Mouse (Mus musculus): ENCODE measurements around the gene Stil. TPM values are rescaled to one million over a fixed set of nuclear protein-coding genes. Genes with fewer than 3 reads are reported as not detected.
A peak's percentile ranks its signal among the peaks of the same experiment; 100 is the strongest.

Stil gene
- polyA plus RNA-seq, 1 experiment: 6.4 TPM

- no peak for DNase-seq (ENCODE audit: low read depth)
- TF ChIP-seq POLR2A (IDR thresholded peaks at IDR 0.05; ENCODE audit: borderline replicate concordance, extremely low read depth, insufficient read depth, insufficient read length, poor library complexity, severe bottlenecking): no peak
- no peak for TF ChIP-seq CTCF (IDR thresholded peaks at IDR 0.05; ENCODE audit: borderline replicate concordance, extremely low read depth, insufficient read depth, insufficient read length)
These were observed 51.3 kb downstream of the Stil start for GRCm38 (mm10) chr4:115051245-115051644.

GRCm38 (mm10) chr4:115052343-115053005 is 52.5 kb downstream of the Stil start:
- TF ChIP-seq CTCF (IDR thresholded peaks at IDR 0.05; ENCODE audit: borderline replicate concordance, extremely low read depth, insufficient read depth, insufficient read length): no peak
- TF ChIP-seq POLR2A (IDR thresholded peaks at IDR 0.05; ENCODE audit: borderline replicate concordance, extremely low read depth, insufficient read depth, insufficient read length, poor library complexity, severe bottlenecking): no peak
- peak; percentile 57 for DNase-seq (ENCODE audit: low read depth)

- no peak for DNase-seq (ENCODE audit: low read depth)
These were observed 55.1 kb downstream of the Stil start for GRCm38 (mm10) chr4:115055044-115055443.

GRCm38 (mm10) chr4:115055691-115056090 is 55.7 kb downstream of the Stil start:
- no peak for DNase-seq (ENCODE audit: low read depth)
- TF ChIP-seq POLR2A (IDR thresholded peaks at IDR 0.05; ENCODE audit: borderline replicate concordance, extremely low read depth, insufficient read depth, insufficient read length, poor library complexity, severe bottlenecking) (no peak), CTCF (IDR thresholded peaks at IDR 0.05; ENCODE audit: borderline replicate concordance, extremely low read depth, insufficient read depth, insufficient read length) (no peak)

More at GRCm38 (mm10) chr4:115055044-115055443, 55.1 kb downstream of the Stil start:
- TF ChIP-seq CTCF (IDR thresholded peaks at IDR 0.05; ENCODE audit: borderline replicate concordance, extremely low read depth, insufficient read depth, insufficient read length): no peak
- no peak for TF ChIP-seq POLR2A (IDR thresholded peaks at IDR 0.05; ENCODE audit: borderline replicate concordance, extremely low read depth, insufficient read depth, insufficient read length, poor library complexity, severe bottlenecking)

GRCm38 (mm10) chr4:115056371-115056920 is 56.5 kb downstream of the Stil start, which contains the start of gene Tal1:
TSS of gene Tal1 (plus strand) at chr4:115056426.
- TF ChIP-seq POLR2A (IDR thresholded peaks at IDR 0.05; ENCODE audit: borderline replicate concordance, extremely low read depth, insufficient read depth, insufficient read length, poor library complexity, severe bottlenecking) (no peak), CTCF (IDR thresholded peaks at IDR 0.05; ENCODE audit: borderline replicate concordance, extremely low read depth, insufficient read depth, insufficient read length) (no peak)
- DNase-seq (ENCODE audit: low read depth): peak; percentile 74

GRCm38 (mm10) chr4:115056921-115057673 is 57.1 kb downstream of the Stil start:
- no peak for TF ChIP-seq CTCF (IDR thresholded peaks at IDR 0.05; ENCODE audit: borderline replicate concordance, extremely low read depth, insufficient read depth, insufficient read length)
- TF ChIP-seq POLR2A (IDR thresholded peaks at IDR 0.05; ENCODE audit: borderline replicate concordance, extremely low read depth, insufficient read depth, insufficient read length, poor library complexity, severe bottlenecking): 0 out of 2 replicates have a peak, but pooled peaks have one; percentile 5
- DNase-seq (ENCODE audit: low read depth): peak; percentile 79

- no peak for TF ChIP-seq CTCF (IDR thresholded peaks at IDR 0.05; ENCODE audit: borderline replicate concordance, extremely low read depth, insufficient read depth, insufficient read length)
- 0 out of 2 replicates have a peak, but pooled peaks have one; percentile 1 for TF ChIP-seq POLR2A (IDR thresholded peaks at IDR 0.05; ENCODE audit: borderline replicate concordance, extremely low read depth, insufficient read depth, insufficient read length, poor library complexity, severe bottlenecking)
- peak; percentile 36 for DNase-seq (ENCODE audit: low read depth)
These were observed 57.8 kb downstream of the Stil start for GRCm38 (mm10) chr4:115057674-115058316.

- DNase-seq (ENCODE audit: low read depth): peak; percentile 65
These were observed 58.4 kb downstream of the Stil start for GRCm38 (mm10) chr4:115058317-115058761.

GRCm38 (mm10) chr4:115058871-115059590 is 59.1 kb downstream of the Stil start:
- peak; percentile 30 for DNase-seq (ENCODE audit: low read depth)
- no peak for TF ChIP-seq CTCF (IDR thresholded peaks at IDR 0.05; ENCODE audit: borderline replicate concordance, extremely low read depth, insufficient read depth, insufficient read length)
- no peak for TF ChIP-seq POLR2A (IDR thresholded peaks at IDR 0.05; ENCODE audit: borderline replicate concordance, extremely low read depth, insufficient read depth, insufficient read length, poor library complexity, severe bottlenecking)

More at GRCm38 (mm10) chr4:115058317-115058761, 58.4 kb downstream of the Stil start:
- no peak for TF ChIP-seq CTCF (IDR thresholded peaks at IDR 0.05; ENCODE audit: borderline replicate concordance, extremely low read depth, insufficient read depth, insufficient read length)
- TF ChIP-seq POLR2A (IDR thresholded peaks at IDR 0.05; ENCODE audit: borderline replicate concordance, extremely low read depth, insufficient read depth, insufficient read length, poor library complexity, severe bottlenecking): no peak

- TF ChIP-seq CTCF (IDR thresholded peaks at IDR 0.05; ENCODE audit: borderline replicate concordance, extremely low read depth, insufficient read depth, insufficient read length): no peak
- no peak for TF ChIP-seq POLR2A (IDR thresholded peaks at IDR 0.05; ENCODE audit: borderline replicate concordance, extremely low read depth, insufficient read depth, insufficient read length, poor library complexity, severe bottlenecking)
- DNase-seq (ENCODE audit: low read depth): peak; percentile 40
These were observed 59.9 kb downstream of the Stil start for GRCm38 (mm10) chr4:115059871-115060270.

Measured in brain, embryonic 14.5 days (tissue).